Mouse (Mus musculus) CH12.LX (cell line): ENCODE data around the gene Ccdc155. TPM values are rescaled to one million over a fixed set of nuclear protein-coding genes. Genes with fewer than 3 reads are reported as not detected.

Experiments used
- DNase-seq: peaks from one replicate; pipeline ENCODE4 v3.0.0-alpha.2; 2013; ENCODE audit errors: extremely low read depth
- H3K27ac ChIP-seq: 2 replicates; pipeline ENCODE4 v1.5.1; 2012; ENCODE audit warnings: low read depth, mild to moderate bottlenecking, control low read depth, moderate library complexity; ENCODE audit not compliant: insufficient read depth
- H3K27me3 ChIP-seq: replicated peaks from 2 replicates; pipeline ENCODE3; 2012; ENCODE audit warnings: inconsistent platforms
- H3K36me3 ChIP-seq, 2 experiments: replicated peaks in 1 of 2; 2 replicates each; pipeline versions ENCODE3 to v1.6.1; 2012; ENCODE audit warnings: inconsistent platforms in 1 of 2, low read length in 1 of 2, mild to moderate bottlenecking in 1 of 2, mixed read lengths in 1 of 2, moderate library complexity in 1 of 2; ENCODE audit not compliant: control insufficient read depth in 1 of 2, insufficient read depth in 1 of 2
- H3K4me1 ChIP-seq, 2 experiments: 2 replicates each; pipeline ENCODE4 v1.6.1; 2012; ENCODE audit warnings: inconsistent platforms in 1 of 2, moderate library complexity in 1 of 2; ENCODE audit not compliant: insufficient read depth in 2 of 2, control insufficient read depth in 1 of 2
- H3K4me2 ChIP-seq: 2 replicates; pipeline ENCODE4 v1.6.1; 2012; ENCODE audit warnings: low read depth, mild to moderate bottlenecking, control low read depth; ENCODE audit not compliant: poor library complexity, insufficient read depth, severe bottlenecking
- H3K4me3 ChIP-seq, 3 experiments: fragments of 150-350 bp in 1 of 3; sonication (generic) in 1 of 3; replicated peaks in 1 of 3; 2 replicates each; pipeline versions ENCODE3 to v1.5.1; 2011 to 2012; ENCODE audit warnings: low read depth in 2 of 3, low read length in 2 of 3, mild to moderate bottlenecking in 2 of 3, moderate library complexity in 2 of 3, control low read depth in 1 of 3, improper control_type of control experiment in 1 of 3, inconsistent platforms in 1 of 3, mixed read lengths in 1 of 3; ENCODE audit not compliant: poor library complexity in 1 of 3
- H3K79me2 ChIP-seq: replicated peaks from 2 replicates; pipeline ENCODE4 v1.6.1; 2012; ENCODE audit warnings: mild to moderate bottlenecking, moderate library complexity; ENCODE audit not compliant: control insufficient read depth, poor library complexity, insufficient read depth, severe bottlenecking; ENCODE audit errors: extremely low read depth
- H3K9ac ChIP-seq: 2 replicates; pipeline ENCODE4 v1.6.1; 2012; ENCODE audit warnings: low read depth, mild to moderate bottlenecking, control low read depth, moderate library complexity; ENCODE audit not compliant: insufficient read depth
- H3K9me3 ChIP-seq: replicated peaks from 2 replicates; pipeline ENCODE3; 2012; ENCODE audit warnings: low read length, inconsistent platforms, mixed read lengths
- BHLHE40 ChIP-seq: IDR thresholded peaks from 2 replicates; pipeline ENCODE4 v1.6.1; 2011; ENCODE audit warnings: mild to moderate bottlenecking, low read depth, low read length, improper control_type of control experiment
- E2F4 ChIP-seq: IDR thresholded peaks from 2 replicates; pipeline ENCODE4 v1.6.1; 2011; ENCODE audit warnings: low read depth, low read length, improper control_type of control experiment; ENCODE audit not compliant: insufficient replicate concordance
- ELF1 ChIP-seq: IDR thresholded peaks from 2 replicates; pipeline ENCODE4 v1.6.1; 2014; ENCODE audit warnings: low read depth, mild to moderate bottlenecking, inconsistent platforms, low read length, improper control_type of control experiment
- EP300 ChIP-seq: IDR thresholded peaks from 2 replicates; pipeline ENCODE4 v1.6.1; 2011; ENCODE audit warnings: low read length, improper control_type of control experiment
- GABPA ChIP-seq: IDR thresholded peaks from 2 replicates; pipeline ENCODE4 v1.6.1; 2012; ENCODE audit warnings: low read depth, low read length, improper control_type of control experiment, inconsistent platforms; ENCODE audit not compliant: insufficient replicate concordance
- IRF4 ChIP-seq: IDR thresholded peaks from 2 replicates; pipeline ENCODE4 v1.6.1; 2014; ENCODE audit warnings: low read depth, mild to moderate bottlenecking, inconsistent platforms, low read length, improper control_type of control experiment
- JUND ChIP-seq: conservative IDR thresholded peaks from 2 replicates; pipeline ENCODE4 v1.6.1; 2011; ENCODE audit warnings: low read depth, low read length, improper control_type of control experiment
- MAFK ChIP-seq: IDR thresholded peaks from 2 replicates; pipeline ENCODE4 v1.6.1; 2011; ENCODE audit warnings: low read length, improper control_type of control experiment; ENCODE audit not compliant: insufficient replicate concordance
- MAX ChIP-seq: IDR thresholded peaks from 2 replicates; pipeline ENCODE4 v1.6.1; 2011; ENCODE audit warnings: low read length, improper control_type of control experiment
- MAZ ChIP-seq: IDR thresholded peaks from 2 replicates; pipeline ENCODE4 v1.6.1; 2012; ENCODE audit warnings: low read depth, mild to moderate bottlenecking, inconsistent platforms, low read length, improper control_type of control experiment, moderate library complexity
- MEF2A ChIP-seq: IDR thresholded peaks from 2 replicates; pipeline ENCODE4 v1.6.1; 2014; ENCODE audit warnings: low read depth, mild to moderate bottlenecking, inconsistent platforms, low read length, improper control_type of control experiment, borderline replicate concordance
- MXI1 ChIP-seq: IDR thresholded peaks from 2 replicates; pipeline ENCODE4 v1.6.1; 2011; ENCODE audit warnings: mild to moderate bottlenecking, low read depth, low read length, improper control_type of control experiment
- NELFE ChIP-seq: IDR thresholded peaks from 2 replicates; pipeline ENCODE4 v1.6.1; 2011; ENCODE audit warnings: low read depth, low read length, improper control_type of control experiment
- NRF1 ChIP-seq: IDR thresholded peaks from 2 replicates; pipeline ENCODE4 v1.6.1; 2014; ENCODE audit warnings: low read depth, mild to moderate bottlenecking, inconsistent platforms, low read length, improper control_type of control experiment, moderate library complexity
- POLR2A ChIP-seq: IDR thresholded peaks from 2 replicates; pipeline ENCODE4 v1.6.1; 2011; ENCODE audit warnings: low read depth, mild to moderate bottlenecking, improper control_type of control experiment, low read length
- SIN3A ChIP-seq: IDR thresholded peaks from 2 replicates; pipeline ENCODE4 v1.6.1; 2012; ENCODE audit warnings: low read length, improper control_type of control experiment, inconsistent platforms
- SMC3 ChIP-seq: IDR thresholded peaks from 2 replicates; pipeline ENCODE4 v1.6.1; 2011; ENCODE audit warnings: low read depth, low read length, improper control_type of control experiment
- UBTF ChIP-seq: IDR thresholded peaks from 2 replicates; pipeline ENCODE4 v1.6.1; 2012; ENCODE audit warnings: low read depth, mild to moderate bottlenecking, inconsistent platforms, low read length, improper control_type of control experiment, moderate library complexity
- USF2 ChIP-seq: conservative IDR thresholded peaks from 2 replicates; pipeline ENCODE4 v1.6.1; 2011; ENCODE audit warnings: low read depth, low read length, improper control_type of control experiment
- ZKSCAN1 ChIP-seq: IDR thresholded peaks from 2 replicates; pipeline ENCODE4 v1.6.1; 2012; ENCODE audit warnings: low read depth, inconsistent platforms, low read length, improper control_type of control experiment, borderline replicate concordance
- ZMIZ1 ChIP-seq: IDR thresholded peaks from 2 replicates; pipeline ENCODE4 v1.6.1; 2012; ENCODE audit warnings: low read depth, mild to moderate bottlenecking, inconsistent platforms, low read length, improper control_type of control experiment
- ZNF384 ChIP-seq: IDR thresholded peaks from 2 replicates; pipeline ENCODE4 v1.6.1; 2012; ENCODE audit warnings: low read depth, low read length, improper control_type of control experiment, inconsistent platforms
- dilution Hi-C: fragments of 300-500 bp; cut with MboI; formaldehyde crosslinking; loops from 2 replicates; pipeline ENCODE4 v1.14.3; 2020; ENCODE audit warnings: low sequenced_read_pairs; ENCODE audit not compliant: extremely low pct_unique_long_range_greater_than_20kb, extremely low pct_ligation_motif_present
- in situ Hi-C: fragments of 300-500 bp; cut with MboI; formaldehyde crosslinking; loops from 3 replicates; pipeline ENCODE4 v1.14.3; 2019; ENCODE audit warnings: low sequenced_read_pairs, low pct_ligation_motif_present, low pct_unique_long_range_greater_than_20kb, mixed read lengths
- polyA plus RNA-seq: library from polyadenylated mRNA; unstranded; fragments of >175 nt; gene quantifications from 2 replicates; pipeline ENCODE4 v1.2.1, GENCODE M21; 2012; ENCODE audit warnings: low read depth; ENCODE audit not compliant: insufficient read length
- total RNA-seq, 2 experiments: library from RNA; depleted of rRNA; stranded (reverse); fragments of 300-350 nt in 1 of 2; fragments of >200 nt in 1 of 2; gene quantifications; 2 replicates each; pipeline ENCODE4 v1.2.3; 2012 to 2014

The Ccdc155 gene
- total and polyA plus RNA-seq, 3 experiments, result not detected

- Histone ChIP-seq H3K27ac (no peak overlapping the region), H3K4me1 (peaks cover 0 to 8% of the 10 kb centered on the region in 2 experiments; a peak in 3 of 4 replicates), H3K36me3 (no peaks in the 10 kb centered on the region), H3K4me3 (no peak overlapping the region), H3K27me3 (peaks cover 71% of the 10 kb centered on the region), H3K79me2 (no peaks in the 10 kb centered on the region), H3K9me3 (peaks cover 31% of the 10 kb centered on the region), H3K9ac (no peak overlapping the region), H3K4me2 (no peak overlapping the region)
- dilution Hi-C loops (no loop called here), in situ Hi-C loops (loop anchor here (10.0 kb wide), 1 partner anchor 138 kb away; no protein-coding TSS in a partner anchor)
- TF ChIP-seq MAZ (no peak), ZNF384 (no peak)
- DNase-seq, result no peak
These were observed 37.7 kb downstream of the Ccdc155 start for GRCm38 (mm10) chr7:45166950-45167401.

- H3K9ac ChIP-seq, result no peak overlapping the region
- in situ Hi-C loops, result loop anchor here (10.0 kb wide), 1 partner anchor 139 kb away; no protein-coding TSS in a partner anchor
- H3K27ac ChIP-seq, result no peak overlapping the region
- H3K79me2 ChIP-seq, result no peaks in the 10 kb centered on the region
- no peak for TF ChIP-seq USF2
- no peak for TF ChIP-seq MEF2A
- peaks cover 68% of the 10 kb centered on the region for H3K27me3 ChIP-seq
- H3K36me3 ChIP-seq, result peaks cover 0 to 4% of the 10 kb centered on the region in 2 experiments
- H3K9me3 ChIP-seq, result peaks cover 25% of the 10 kb centered on the region
- DNase-seq, result no peak
- no peak overlapping the region for H3K4me3 ChIP-seq
- dilution Hi-C loops, result no loop called here
- H3K4me1 ChIP-seq, result peaks cover 0 to 11% of the 10 kb centered on the region in 2 experiments; a peak in 3 of 4 replicates
- H3K4me2 ChIP-seq, result no peak overlapping the region
These were observed 39.0 kb downstream of the Ccdc155 start for GRCm38 (mm10) chr7:45165701-45166100.

DNA sequence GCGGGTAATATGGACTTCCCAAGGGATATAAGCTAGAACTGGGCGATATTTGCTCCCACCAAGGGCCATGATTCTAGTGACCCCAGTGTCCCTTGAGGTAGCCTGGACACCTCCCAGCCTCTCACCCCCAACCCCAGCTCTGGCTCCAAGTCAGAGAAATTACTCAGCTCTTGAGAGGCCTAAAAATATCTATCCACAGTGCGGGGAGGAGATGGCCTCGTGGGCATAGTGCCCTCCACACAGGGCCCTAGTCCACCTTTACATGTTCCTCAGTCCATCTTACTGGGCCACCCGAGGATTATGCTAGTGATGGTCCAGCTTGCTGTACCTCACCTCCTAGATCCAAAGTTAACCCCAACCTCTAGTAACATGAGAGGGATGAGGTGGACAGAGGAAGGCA is 39.9 kb downstream of the Ccdc155 start:
- Histone ChIP-seq H3K9me3 (peaks cover 16% of the 10 kb centered on the region), H3K9ac (no peak overlapping the region), H3K4me2 (no peak overlapping the region), H3K79me2 (no peaks in the 10 kb centered on the region), H3K36me3 (peaks cover 0 to 12% of the 10 kb centered on the region in 2 experiments), H3K27ac (no peak overlapping the region), H3K4me1 (peaks cover 0 to 11% of the 10 kb centered on the region in 2 experiments; a peak in 3 of 4 replicates), H3K27me3 (peaks cover 63% of the 10 kb centered on the region), H3K4me3 (no peak overlapping the region)
- DNase-seq, result no peak
- TF ChIP-seq MAX, result no peak
- TF ChIP-seq NRF1, result no peak
- no peak for TF ChIP-seq JUND
- no peak for TF ChIP-seq POLR2A
- no peak for TF ChIP-seq EP300
- TF ChIP-seq SMC3, result no peak
- TF ChIP-seq GABPA, result no peak
- TF ChIP-seq ZMIZ1, result no peak
- no peak for TF ChIP-seq MAFK
- no peak for TF ChIP-seq SIN3A
- no peak for TF ChIP-seq USF2
- no peak for TF ChIP-seq IRF4
- TF ChIP-seq NELFE, result no peak
- no peak for TF ChIP-seq ELF1
- TF ChIP-seq BHLHE40, result no peak
- TF ChIP-seq E2F4, result no peak
- no peak for TF ChIP-seq UBTF
- TF ChIP-seq MAZ, result no peak
- TF ChIP-seq ZKSCAN1, result no peak
- no peak for TF ChIP-seq MXI1
- in situ Hi-C loops, result loop anchor here (10.0 kb wide), 1 partner anchor 140 kb away; no protein-coding TSS in a partner anchor
- dilution Hi-C loops, result no loop called here
